Mouse (Mus musculus) ovary, postnatal 36 days (tissue): ENCODE data around the gene Aig1.

ENCODE experiments used
- DNase-seq: peaks from one replicate; pipeline ENCODE4 v3.0.0; 2022; ENCODE audit warnings: low spot score, mixed read lengths

The Aig1 gene

DNA sequence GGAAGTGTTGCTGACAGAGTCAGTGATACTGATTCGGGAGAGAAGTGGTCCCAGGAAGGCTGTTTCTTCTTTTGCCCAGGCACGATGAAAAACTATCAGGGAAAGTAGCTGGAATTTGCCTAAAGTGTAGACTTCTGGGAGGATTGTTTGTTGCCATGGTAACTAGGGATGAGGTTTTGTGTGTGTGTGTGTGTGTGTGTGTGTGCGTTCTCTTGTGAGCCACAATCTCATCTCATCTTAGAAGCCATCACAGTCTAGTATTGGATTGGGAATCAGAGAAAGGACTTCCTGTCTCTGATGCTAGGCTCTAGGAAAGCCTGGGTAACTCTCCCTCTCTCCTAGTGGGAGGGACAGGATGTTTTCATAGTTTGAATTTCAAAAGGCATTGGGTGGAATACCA is 237.0 kb downstream of the Aig1 start:
- no peak for DNase-seq

DNA sequence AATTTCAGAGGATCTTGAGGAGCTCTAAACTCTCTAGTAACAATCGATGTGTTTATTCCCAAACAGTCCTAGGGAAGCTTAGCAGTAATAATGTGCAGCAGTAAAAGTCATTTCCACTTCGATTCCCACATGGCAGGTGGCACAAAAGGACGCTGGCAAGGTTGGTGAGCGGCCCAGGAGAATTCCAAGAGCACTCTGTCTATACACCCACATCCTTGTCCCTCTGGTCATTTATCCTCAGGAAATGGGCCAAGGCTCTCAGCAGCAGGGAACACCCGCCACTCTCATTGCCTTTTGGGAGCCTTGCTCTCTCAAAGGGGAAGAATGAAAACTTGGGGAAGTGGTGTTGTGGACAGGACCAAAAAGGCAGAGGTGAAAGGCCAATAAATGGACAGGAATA is 245.0 kb downstream of the Aig1 start:
- no peak for DNase-seq

DNA sequence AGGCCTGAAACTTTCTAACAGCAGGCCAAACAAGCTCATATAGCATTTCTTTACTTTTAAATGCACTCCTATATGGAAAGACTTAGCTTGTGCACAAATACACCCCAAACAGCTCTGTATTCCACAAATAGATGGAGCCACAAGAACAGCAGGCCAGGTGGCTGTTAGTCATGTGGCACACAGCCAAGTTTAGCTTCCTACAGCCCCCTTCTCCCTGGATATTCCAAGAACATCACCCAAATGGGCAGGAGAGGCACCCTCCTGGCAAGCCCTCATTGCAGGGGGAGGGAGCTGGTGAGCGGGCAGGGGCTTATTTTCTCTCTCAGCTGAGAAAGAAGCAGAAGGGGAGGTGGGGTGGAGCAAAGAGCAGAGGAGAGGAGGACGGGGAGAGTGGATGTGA is 267.9 kb downstream of the Aig1 start:
- DNase-seq = no peak

DNA sequence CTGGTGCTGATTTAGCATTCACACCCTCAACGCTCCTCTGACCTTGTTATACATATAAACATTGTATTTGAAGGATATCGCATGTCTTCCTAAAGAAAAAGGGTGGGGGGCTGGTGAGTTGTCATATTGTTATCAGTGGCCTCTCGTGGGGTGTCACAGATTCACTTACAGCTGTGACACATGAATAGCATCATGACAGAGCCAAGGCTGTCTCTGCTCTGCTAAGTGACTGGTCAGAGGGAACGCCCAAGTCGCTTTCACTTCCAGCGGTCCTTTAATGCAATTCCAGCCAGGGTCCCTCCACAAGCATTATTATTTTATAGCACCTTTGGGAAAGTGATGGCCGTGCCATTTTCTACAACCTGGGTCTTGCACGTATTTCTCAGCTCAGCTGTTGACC is 271.3 kb downstream of the Aig1 start:
- DNase-seq = no peak
